Mouse (Mus musculus) limb, embryonic 10.5 days (tissue): ENCODE measurements around the gene Znhit2. TPM values are rescaled to one million over a fixed set of nuclear protein-coding genes. Genes with fewer than 3 reads are reported as not detected.
"Not testable (repeated sequence)": the region's sequence is repeated elsewhere in the genome, so short reads cannot be mapped to it uniquely, and the experiment has no call there.

Experiments used
- DNase-seq: peaks from one replicate; pipeline ENCODE4 v3.0.0-alpha.2; 2017; ENCODE audit warnings: low spot score
- H3K27ac ChIP-seq: fragments of 300-500 bp; sonication (generic); 2 replicates; pipeline ENCODE4 v1.5.1; 2016; ENCODE audit warnings: mild to moderate bottlenecking
- H3K27me3 ChIP-seq: fragments of 300-500 bp; sonication (generic); 2 replicates; pipeline ENCODE4 v1.6.1; 2016; ENCODE audit warnings: low read depth, mild to moderate bottlenecking; ENCODE audit not compliant: poor library complexity, severe bottlenecking
- H3K36me3 ChIP-seq: fragments of 300-500 bp; sonication (generic); 2 replicates; pipeline ENCODE4 v1.6.1; 2016; ENCODE audit warnings: mild to moderate bottlenecking, moderate library complexity
- H3K4me1 ChIP-seq: fragments of 300-500 bp; sonication (generic); 2 replicates; pipeline ENCODE4 v1.6.1; 2016
- H3K4me3 ChIP-seq: fragments of 300-500 bp; sonication (generic); 2 replicates; pipeline ENCODE4 v1.5.1; 2016; ENCODE audit warnings: mild to moderate bottlenecking, moderate library complexity
- H3K9me3 ChIP-seq: fragments of 300-500 bp; sonication (generic); replicated peaks from 2 replicates; pipeline ENCODE4 v1.6.1; 2016; ENCODE audit warnings: mild to moderate bottlenecking
- WGBS: fragments of 180-500 bp; shearing (Covaris S2); methylation state at CpG from one replicate; pipeline ENCODE4 v1.1.7; 2016; 5-methylcytosine and 5-hydroxymethylcytosine counted together
- polyA plus RNA-seq: library from polyadenylated mRNA; unstranded; fragments of >200 nt; fragmentation: Nextera tagmentation; extraction: Ambion mirVana; gene quantifications from 2 replicates; pipeline ENCODE4 v1.2.1, GENCODE M21; 2016

Gene Znhit2
- polyA plus RNA-seq, 1 experiment from 2014 or later = 36.1 TPM

DNA sequence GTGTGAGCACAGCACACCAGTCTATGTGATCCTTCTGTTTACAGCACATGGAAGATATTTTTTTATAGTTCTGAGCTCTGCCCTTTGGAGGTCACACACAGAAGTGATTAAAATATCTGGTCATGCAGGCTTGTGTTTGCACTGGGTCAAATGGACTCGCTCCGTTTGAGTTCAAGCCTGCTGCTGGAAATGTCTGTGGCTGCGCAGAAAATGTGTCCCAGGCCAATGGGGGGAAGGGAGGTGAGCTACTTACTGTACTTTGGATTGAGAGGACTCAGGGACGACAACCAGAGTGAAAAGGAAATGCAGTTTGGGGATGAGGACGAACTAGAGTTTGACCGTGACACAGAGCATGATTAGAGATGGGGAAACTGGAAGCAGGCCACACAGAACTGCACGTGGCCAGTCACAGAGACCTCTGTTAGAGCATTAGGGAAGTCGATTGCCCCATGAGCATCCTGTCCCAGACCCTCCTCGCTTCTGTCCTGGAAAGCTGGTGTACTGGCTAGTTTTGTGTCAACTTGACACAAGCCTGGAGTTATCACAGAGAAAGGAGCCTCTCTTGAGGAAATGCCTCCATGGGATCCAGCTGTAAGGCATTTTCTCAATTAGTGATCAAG, 24.9 kb upstream of the Znhit2 start:
- Histone ChIP-seq H3K9me3 (no peaks in the 10 kb centered on the region), H3K4me3 (no peak overlapping the region), H3K36me3 (no peaks in the 10 kb centered on the region), H3K27me3 (no peaks in the 10 kb centered on the region), H3K4me1 (no peaks in the 10 kb centered on the region), H3K27ac (no peak overlapping the region)
- no peak for DNase-seq
- WGBS = 75% methylated on average over 9 of the region's 9 CpGs

DNA sequence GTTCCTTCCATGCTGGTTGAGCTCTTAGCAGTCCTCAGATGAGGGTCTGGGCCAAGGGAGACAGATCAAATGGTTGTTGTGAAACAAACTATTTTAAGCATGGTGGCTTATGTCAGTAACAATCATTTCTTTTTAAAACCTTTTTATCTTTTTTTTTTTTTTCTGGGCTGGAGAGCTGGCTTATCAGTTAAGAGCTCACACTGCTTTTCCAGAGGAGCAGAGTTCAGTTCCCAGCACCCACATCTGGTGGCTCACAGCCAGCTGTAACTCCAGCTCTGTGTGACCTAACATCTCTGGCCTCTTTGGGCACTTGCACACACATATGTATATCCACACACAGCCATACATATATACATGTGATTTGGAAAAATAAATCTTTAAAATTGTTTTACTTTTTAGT, 23.3 kb upstream of the Znhit2 start:
- Histone ChIP-seq H3K36me3 (no peaks in the 10 kb centered on the region), H3K4me3 (no peak overlapping the region), H3K27me3 (no peaks in the 10 kb centered on the region), H3K27ac (no peak overlapping the region), H3K9me3 (no peaks in the 10 kb centered on the region), H3K4me1 (no peaks in the 10 kb centered on the region)
- DNase-seq = no peak

DNA sequence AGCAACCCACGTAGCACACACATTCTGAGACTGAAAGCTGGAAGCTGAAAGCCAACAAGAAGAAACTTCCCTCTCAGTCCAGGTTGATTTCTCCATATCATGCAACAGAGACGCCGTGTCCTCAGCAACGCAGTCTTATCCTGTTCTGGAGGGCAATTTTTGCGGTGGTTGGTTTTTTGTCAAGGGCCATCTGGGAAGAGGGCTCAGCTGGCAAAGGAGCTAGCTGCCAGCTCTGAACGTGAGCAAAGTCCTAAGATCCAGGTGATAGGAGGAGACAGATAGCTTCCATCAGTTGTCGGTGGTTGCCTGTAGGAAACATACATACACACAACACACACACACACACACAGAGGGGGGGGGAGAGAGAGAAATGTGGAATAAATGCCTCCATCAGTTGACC, 22.7 kb upstream of the Znhit2 start:
- Histone ChIP-seq H3K9me3 (no peaks in the 10 kb centered on the region), H3K4me3 (no peak overlapping the region), H3K36me3 (no peaks in the 10 kb centered on the region), H3K4me1 (no peaks in the 10 kb centered on the region), H3K27me3 (no peaks in the 10 kb centered on the region), H3K27ac (no peak overlapping the region)
- 81% methylated on average over 7 of the region's 7 CpGs for WGBS
- DNase-seq = no peak

DNA sequence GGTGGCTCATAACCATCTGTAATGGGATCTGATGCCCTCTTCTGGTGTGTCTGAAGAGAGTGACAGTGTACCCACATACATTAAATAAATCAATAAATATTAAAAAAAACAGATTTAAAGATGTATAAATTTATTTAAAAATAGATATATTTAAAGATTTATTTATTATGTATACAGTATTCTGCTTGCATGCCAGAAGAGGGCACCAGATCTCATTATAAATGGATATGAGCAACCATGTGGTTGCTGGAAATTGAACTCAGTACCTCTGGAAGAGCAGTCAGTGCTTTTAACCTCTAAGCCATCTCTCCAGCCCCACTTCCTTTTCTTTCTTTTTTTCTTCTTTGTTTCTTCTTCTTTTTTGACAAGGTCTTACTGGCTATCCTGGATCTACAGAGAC, 21.0 kb upstream of the Znhit2 start:
- DNase-seq = no peak
- no peaks in the 10 kb centered on the region for H3K9me3 ChIP-seq
- H3K27ac ChIP-seq = no peak overlapping the region
- H3K4me3 ChIP-seq = no peak overlapping the region
- no peaks in the 10 kb centered on the region for H3K27me3 ChIP-seq
- peaks cover under 1% of the 10 kb centered on the region for H3K4me1 ChIP-seq
- no peaks in the 10 kb centered on the region for H3K36me3 ChIP-seq

DNA sequence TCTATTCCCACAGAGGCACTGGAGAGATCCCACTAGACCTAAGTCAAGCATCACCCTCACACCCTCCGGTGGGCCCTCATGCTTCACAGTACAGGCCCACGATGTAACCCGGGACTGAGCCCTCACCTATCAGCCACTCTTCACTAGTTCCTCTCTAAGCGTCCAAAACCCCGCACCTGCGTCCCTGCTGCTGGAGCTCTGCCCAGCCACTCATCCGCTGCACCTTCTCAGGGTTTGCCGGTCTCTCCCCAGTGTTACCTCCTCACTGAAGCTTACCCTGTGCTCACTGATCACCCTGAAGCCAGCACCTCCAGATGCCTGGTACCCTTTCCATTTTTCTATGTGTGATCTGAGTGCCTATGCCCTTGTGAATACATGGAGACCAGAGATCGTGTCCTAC, 18.7 kb upstream of the Znhit2 start:
- Histone ChIP-seq H3K4me3 (no peak overlapping the region), H3K36me3 (no peaks in the 10 kb centered on the region), H3K4me1 (peaks cover 11% of the 10 kb centered on the region), H3K27me3 (no peaks in the 10 kb centered on the region), H3K9me3 (no peaks in the 10 kb centered on the region), H3K27ac (no peak overlapping the region)
- 84% methylated on average over 9 of the region's 9 CpGs for WGBS
- no peak for DNase-seq

DNA sequence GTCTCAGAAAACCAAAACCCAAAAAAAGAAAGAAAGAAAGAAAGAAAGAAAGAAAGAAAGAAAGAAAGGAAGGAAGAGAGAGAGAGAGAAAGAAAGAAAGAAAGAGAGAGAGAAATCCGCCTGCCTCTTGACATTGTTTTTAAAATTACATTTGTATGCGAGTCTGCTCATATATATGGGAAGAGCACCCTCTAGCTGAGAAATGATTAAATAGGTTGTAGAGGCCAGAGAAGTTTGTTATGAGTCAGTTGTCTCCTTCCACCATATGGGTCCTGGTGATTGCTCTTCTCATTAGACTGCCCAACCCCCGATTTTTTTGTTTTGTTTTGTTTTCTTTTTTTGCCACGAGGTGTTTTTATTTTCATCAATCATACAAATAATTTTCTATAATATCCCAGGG, 16.9 kb upstream of the Znhit2 start:
- WGBS = 80% methylated on average over 4 of the region's 4 CpGs
- not testable (repeated sequence) for H3K9me3 ChIP-seq, H3K4me3 ChIP-seq, H3K27ac ChIP-seq, DNase-seq, H3K27me3 ChIP-seq
- Histone ChIP-seq H3K4me1 (peaks cover 24% of the 10 kb centered on the region), H3K36me3 (peaks cover 14% of the 10 kb centered on the region)

DNA sequence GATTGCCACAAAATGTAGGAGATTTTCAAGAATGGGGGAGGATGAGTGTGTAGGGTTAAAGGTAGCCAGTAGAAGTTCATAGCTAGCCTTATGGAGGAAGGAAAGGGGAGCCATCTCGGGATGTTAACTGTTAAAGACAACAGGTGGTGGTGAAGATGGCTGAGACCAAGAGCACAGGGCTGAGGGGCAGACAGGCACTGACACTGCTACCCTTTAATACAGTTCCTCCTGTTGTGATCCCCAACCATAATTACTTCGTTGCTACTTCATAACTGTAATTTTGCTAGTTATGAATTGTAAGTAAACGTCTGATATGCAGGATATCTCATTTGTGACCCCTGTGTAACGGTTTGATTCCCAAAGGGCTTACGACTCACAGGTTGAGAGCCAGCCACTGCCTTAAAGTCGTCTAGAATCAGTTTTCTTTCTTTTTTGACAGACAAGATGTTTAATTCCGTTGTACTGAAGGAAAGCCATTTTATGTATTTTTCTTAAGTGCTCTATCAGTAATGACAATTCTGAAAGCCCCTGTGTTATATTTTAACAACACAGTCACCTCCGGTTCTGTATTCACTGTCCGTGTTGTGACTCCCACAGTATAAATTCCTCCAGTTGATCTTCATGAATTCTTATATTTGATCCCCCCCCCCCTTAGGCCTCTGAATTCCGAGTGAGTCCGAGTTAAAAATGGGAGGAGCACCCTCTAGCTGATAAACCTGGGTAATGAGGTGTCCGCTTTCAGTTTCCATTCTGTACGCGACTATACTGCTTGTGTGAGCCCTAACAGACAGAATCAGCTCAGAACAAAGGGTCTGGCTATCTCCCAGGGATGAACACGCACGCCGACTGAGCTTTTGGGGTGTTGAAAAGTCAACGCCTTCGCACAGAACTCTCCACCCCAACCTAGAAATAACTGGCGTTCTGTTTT, 15.4 kb upstream of the Znhit2 start:
- no peaks in the 10 kb centered on the region for H3K27me3 ChIP-seq
- H3K27ac ChIP-seq = peak overlapping the region; percentile 99
- peak overlapping the region; percentile 89 for H3K4me3 ChIP-seq
- peaks cover 29% of the 10 kb centered on the region for H3K36me3 ChIP-seq
- DNase-seq = no peak
- 24% methylated on average over 20 of the region's 20 CpGs for WGBS
- H3K9me3 ChIP-seq = no peaks in the 10 kb centered on the region
- H3K4me1 ChIP-seq = peaks cover 24% of the 10 kb centered on the region

DNA sequence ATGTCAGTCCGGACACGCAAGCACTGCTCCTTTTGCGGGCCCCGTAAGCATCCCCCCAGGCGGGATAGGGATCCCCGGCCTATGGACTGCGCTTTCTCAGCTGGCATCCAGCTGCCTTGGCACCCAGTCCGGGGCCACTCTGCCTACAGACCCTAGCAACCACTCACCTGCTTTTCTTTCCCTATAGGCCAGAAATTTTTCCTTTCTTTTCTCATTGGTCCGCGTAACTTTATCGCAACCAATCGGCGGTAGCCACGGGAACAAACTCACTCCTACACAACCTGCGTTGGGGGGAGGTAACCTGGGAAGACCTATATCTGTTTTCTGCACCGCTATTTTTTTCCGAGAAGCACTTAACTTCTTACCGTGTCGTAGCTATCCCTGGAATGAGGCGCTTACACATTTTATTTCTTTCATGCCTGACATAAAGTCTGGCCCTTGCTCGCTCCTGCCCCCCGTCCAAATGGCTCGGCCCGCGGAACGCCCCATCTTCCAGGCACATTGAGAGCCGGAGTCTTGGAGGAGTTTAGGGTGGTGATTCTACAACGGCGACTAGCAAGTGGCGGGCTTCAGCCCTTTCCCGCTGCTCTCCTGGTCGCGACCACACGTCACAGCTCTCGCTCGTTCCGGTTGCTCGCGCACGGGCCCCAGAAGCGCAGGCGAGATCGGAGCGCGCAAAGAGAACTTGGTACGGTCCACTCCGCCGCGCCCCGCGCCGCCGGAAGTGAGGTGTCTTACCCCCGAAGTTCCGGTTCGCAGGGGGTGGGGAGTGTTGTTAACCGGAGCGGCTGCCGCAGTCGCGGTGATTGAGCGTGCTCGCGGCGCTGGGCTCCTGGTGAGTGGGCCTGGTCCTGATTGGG, 14.5 kb upstream of the Znhit2 start, which contains the start of gene Syvn1:
Gene Syvn1, plus strand, starts transcription at position 283 of the 860 bp plus-strand sequence.
- Histone ChIP-seq H3K9me3 (no peaks in the 10 kb centered on the region), H3K4me1 (peaks cover 24% of the 10 kb centered on the region), H3K27ac (peak within 1 kb of the TSS; percentile 99), H3K36me3 (peaks cover 38% of the 10 kb centered on the region), H3K4me3 (peak within 1 kb of the TSS; percentile 89), H3K27me3 (no peaks in the 10 kb centered on the region)
- under 1% methylated on average over 65 of the region's 65 CpGs for WGBS
- DNase-seq = peak; percentile 93

DNA sequence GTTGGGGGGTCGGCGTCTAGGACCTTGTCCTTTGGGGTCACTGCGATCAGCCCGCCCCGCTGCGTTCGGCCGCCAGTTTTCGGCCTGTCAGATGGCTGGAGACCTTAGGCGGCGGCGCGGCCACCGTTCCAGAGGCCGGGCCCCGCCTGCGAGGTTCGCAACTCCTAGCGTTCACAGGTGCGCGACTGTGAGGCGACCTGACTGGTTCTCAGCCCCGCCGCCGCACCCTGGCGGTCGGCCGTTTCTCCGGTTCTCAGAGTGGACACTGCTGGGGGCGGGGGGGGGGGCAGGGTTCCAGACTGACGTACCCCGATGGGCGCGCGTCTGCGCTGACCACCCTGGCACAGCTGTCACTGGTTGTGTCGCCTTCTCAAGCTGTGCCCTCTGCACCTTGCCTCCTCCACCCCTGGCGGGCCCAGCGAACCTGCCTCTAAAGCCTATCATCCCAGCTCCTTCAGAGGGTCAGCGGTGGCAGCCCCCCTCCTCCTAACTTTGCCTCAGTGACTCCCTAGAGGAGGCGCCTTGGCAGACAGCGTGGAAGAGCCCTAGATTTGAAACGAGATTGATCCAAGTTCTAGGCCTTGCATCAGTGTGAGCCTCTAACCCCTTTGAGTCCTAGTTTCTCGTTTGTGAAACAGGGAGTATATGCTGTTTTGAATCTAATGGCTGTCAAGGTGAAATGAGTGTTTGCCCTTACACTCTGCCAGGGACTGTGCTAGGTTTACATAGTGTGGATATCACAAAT, 13.7 kb upstream of the Znhit2 start:
- DNase-seq = no peak
- no peaks in the 10 kb centered on the region for H3K9me3 ChIP-seq
- peak overlapping the region; percentile 89 for H3K4me3 ChIP-seq
- peaks cover 46% of the 10 kb centered on the region for H3K36me3 ChIP-seq
- no peaks in the 10 kb centered on the region for H3K27me3 ChIP-seq
- H3K4me1 ChIP-seq = peaks cover 24% of the 10 kb centered on the region
- peak overlapping the region; percentile 99 for H3K27ac ChIP-seq
- WGBS = 2% methylated on average over 44 of the region's 44 CpGs

DNA sequence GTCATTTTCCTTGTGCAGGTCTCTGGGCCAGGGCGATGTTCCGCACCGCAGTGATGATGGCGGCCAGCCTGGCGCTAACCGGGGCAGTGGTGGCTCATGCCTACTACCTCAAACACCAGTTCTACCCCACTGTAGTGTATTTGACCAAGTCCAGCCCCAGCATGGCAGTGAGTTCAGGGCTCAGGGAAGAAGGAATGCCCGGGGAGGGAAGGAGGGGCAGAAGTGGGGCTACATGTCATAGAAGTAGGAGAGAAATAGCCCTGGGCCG, 13.2 kb upstream of the Znhit2 start:
- Histone ChIP-seq H3K4me3 (peak overlapping the region; percentile 89), H3K27ac (no peak overlapping the region), H3K4me1 (peaks cover 24% of the 10 kb centered on the region), H3K36me3 (peaks cover 51% of the 10 kb centered on the region), H3K9me3 (no peaks in the 10 kb centered on the region), H3K27me3 (no peaks in the 10 kb centered on the region)
- no peak for DNase-seq
- WGBS = 89% methylated on average over 8 of the region's 8 CpGs

DNA sequence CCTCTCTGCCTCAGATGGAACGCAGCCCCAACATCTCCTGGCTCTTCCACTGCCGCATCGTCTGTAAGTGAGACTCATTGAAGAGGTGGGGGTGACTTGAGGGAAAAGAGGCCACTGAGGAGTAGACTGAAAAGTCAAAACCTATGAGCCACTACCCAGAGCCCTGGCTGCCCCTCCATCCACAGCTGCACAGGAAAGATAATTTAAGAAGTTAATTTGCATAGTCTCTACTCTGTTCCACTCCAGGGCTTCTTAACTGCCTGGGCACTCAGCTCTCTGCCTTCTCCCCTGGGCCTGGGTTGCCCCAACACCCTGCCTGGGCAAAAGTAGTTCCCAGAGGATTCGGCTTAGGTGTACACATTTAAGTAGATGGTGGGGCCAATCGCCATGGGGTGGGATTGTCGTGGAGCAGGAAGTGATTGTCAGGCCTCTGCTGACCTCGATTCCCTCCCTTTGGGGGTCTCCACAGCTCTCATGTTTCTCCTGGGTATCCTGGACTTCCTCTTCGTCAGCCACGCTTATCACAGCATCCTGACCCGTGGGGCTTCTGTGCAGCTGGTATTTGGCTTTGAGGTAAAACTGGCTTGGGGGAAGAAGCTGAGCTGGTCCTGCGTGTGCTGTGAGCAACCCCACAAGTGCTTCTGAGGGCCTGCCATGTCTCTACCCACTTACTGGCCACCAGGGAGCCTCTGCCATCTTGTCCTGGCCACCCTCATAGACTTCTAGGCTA, 12.1 kb upstream of the Znhit2 start:
- WGBS = 86% methylated on average over 11 of the region's 11 CpGs
- Histone ChIP-seq H3K27me3 (no peaks in the 10 kb centered on the region), H3K36me3 (peaks cover 61% of the 10 kb centered on the region), H3K27ac (no peak overlapping the region), H3K4me3 (peak overlapping the region; percentile 89; the same call in 1 of the 2 replicates), H3K9me3 (no peaks in the 10 kb centered on the region), H3K4me1 (peaks cover 24% of the 10 kb centered on the region)
- no peak for DNase-seq

DNA sequence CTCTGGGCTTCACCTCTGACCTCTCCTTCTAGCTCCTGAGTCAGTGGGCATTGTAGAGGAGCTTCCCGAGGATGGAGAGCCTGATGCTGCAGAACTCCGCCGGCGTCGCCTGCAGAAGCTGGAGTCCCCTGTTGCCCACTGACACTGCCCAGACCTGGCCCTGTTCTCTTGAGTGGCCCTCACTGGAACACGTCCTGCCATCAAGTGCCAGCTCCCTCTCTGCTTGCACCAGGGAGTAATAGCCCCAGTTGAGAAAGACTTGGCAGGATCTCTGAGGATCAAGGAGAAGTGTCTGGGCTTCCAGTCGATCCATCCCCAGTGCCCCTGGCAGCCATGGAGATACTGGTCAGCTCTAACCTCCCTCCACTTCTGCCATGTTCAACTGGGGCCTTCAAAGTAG, 8.5 kb upstream of the Znhit2 start:
- H3K9me3 ChIP-seq = no peaks in the 10 kb centered on the region
- H3K4me1 ChIP-seq = peaks cover 21% of the 10 kb centered on the region
- no peaks in the 10 kb centered on the region for H3K27me3 ChIP-seq
- no peak overlapping the region for H3K27ac ChIP-seq
- no peak overlapping the region for H3K4me3 ChIP-seq
- H3K36me3 ChIP-seq = peaks cover 84% of the 10 kb centered on the region
- whole genome bisulfite sequencing = 91% methylated on average over 7 of the region's 7 CpGs
- DNase-seq = no peak
